Mouse (Mus musculus) urinary bladder, postnatal 0 days (tissue): ENCODE results near the gene Fut4. TPM values are rescaled to one million over a fixed set of nuclear protein-coding genes. Genes with fewer than 3 reads are reported as not detected.

Experiments
- polyA plus RNA-seq: library from polyadenylated mRNA; unstranded; fragments of >200 nt; fragmentation: Nextera tagmentation; extraction: Ambion mirVana; gene quantifications from 2 replicates; pipeline ENCODE4 v1.2.1, GENCODE M21; 2015

Gene Fut4
- 2.5 and 2.7 TPM in 2 replicates for polyA plus RNA-seq

DNA sequence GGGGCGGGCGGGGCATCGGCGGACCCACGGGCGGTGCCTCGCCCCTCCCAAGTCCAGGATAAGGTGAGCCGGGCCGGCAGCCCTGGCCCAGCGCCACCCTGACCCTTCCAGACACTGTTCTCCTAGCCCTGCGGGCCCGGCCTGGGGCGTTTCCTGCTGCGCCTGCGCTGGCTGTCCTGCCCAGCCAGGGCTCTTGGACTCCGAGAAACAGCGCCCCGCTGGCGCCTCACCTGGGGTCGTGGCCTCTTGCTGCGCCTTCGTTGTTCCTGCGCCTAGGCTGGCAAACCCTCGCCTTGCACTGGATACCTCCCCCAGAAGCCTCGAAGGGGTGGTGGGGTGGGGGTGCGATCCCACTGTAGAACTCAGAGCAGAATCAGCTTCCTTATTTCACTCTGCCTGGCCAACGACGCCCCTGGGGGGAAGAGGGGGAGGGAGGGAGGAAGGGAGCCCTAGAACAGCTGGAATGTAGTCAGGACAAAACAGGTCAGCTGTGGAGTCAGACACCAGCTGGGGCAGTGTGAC is at the start of gene Fut4:
TSS of gene Fut4 (minus strand) at position 393 of the 522 bp plus-strand sequence.

DNA sequence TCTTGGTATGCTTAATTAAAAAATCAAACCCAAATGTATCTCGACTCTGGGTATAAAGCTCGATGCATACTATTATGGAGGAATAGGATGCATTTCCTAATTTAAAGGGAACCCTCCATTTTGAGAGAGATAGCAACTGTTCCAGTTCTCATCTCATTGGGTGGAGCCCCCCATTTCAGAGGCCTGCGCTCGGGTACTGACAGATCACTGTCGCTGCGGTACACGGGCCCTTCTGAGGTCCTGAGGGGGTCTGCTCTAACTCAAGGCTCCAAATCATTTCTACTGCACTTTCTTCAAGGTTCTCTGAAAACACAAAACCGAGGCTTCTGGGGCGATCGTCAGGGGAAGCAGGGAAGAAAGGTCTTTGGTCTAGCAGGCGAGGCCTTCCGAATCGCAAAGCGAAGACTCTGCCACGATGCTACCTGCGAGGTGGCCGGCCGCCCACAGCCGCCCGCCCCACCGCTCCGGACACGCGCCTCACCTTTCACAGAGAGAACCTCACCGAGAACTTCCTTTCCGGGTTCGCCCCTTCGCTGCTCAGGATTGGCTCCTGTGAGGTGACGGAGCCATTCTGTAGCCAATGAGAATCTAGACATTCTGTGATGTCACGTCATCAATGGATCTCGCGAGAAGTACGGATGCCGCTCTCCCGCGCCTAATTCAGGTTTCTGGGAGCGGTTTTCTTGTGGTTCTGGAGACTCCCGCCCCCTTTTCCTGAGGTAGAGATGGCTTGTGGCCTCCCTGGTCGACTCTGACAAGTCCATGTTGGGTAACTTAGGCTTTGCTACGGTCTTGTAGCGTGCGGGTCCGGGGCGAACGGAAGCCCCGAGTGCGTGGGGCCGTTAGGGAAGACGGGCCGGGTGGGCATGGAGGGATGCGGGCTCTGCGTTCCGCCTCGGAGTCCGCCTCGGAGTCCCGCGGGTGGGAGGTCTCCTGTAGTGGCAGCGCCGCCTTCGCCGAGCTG is 32.1 kb upstream of the Fut4 start, which contains the start of the genes Mre11a and Ankrd49:
TSS of gene Mre11a (plus strand) at position 616 of the 964 bp plus-strand sequence.
TSS of gene Ankrd49 (minus strand) at position 818 of the 964 bp plus-strand sequence.

DNA sequence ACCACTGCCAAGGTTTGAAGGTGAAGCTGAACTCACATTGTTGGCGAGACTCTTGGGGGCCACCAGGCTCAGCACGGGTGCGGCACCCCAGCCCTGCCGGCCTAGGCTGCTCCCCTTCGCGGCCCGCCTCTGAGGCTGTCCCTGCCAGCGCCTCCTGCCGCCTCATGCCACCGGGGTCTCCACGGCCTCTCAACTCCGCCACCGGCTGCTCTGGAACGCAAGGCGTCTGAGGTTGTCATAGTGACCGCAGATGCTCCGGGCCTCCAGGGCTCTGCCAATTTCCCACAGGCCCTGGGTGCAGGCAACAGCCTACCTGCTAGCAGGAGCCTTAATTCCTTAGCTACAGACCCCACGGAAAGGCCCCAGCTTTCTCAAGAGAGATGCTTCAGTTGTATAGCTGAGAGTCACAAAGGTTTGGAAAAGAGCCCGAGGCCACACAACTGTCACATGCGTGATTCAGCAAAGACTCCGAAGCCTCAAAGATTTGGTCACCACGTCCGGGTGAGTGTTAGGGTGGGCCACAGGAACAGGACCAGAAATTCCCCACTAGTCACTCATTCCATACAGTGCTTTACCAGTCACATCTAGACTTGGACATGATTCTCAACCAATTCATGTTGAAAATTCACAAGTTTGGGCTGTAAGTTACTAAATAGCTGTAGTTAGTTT is 18.7 kb upstream of the Fut4 start, which contains the start of gene 1700012B09Rik:
TSS of gene 1700012B09Rik (minus strand) at position 228 of the 669 bp plus-strand sequence.

DNA sequence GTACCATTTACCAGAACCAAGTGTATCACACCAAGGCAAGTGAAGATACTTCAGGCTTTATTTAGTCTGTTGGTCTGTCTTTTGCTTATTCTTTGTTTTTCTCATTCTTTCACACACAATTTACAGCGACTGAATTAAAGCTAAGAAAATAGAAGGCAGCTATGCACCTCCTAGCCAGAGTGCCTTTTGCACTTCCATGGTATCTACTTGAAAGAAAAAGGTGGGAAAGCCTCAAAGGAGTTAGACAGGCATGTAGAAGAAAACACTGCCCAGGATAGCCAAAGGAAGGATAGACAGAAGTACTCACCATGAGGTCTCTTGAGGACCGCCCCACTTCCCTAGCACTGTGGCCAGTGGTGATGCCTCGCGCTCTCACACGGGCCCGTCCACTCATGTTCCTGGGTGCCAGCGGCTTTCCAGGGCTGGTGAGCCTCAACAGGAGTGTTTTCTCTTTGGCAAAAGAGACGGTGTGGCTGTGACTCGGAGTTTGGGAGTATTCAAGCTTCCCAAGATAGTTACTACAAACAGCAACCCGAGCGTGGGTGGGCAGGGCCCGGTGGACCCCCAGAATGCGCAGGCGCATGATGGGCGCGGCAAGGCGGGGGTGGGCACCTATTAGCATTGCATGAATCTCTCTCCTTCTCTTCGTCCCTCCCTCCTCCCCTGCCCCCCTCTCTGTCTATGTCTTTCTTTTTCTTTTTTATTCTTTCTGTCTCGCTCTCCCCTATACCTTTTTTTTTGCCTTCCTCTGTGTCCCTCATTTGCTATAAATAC is 11.9 kb downstream of the Fut4 start, which contains the start of gene Piwil4:
TSS of gene Piwil4 (minus strand) at position 583 of the 774 bp plus-strand sequence.

Other genes starting within 250 kb of the Fut4 start
- 10.7 and 13.1 TPM in 2 replicates for gene Amotl1, start 107.3 kb downstream of the Fut4 start, polyA plus RNA-seq
- 0.24 and 0.34 TPM in 2 replicates for gene Piwil4, start 11.7 kb downstream of the Fut4 start, polyA plus RNA-seq
- not detected in 2 replicates for gene 1700012B09Rik, start 18.6 kb upstream of the Fut4 start, polyA plus RNA-seq
- 12.7 and 13.8 TPM in 2 replicates for gene Mre11a, start 32.3 kb upstream of the Fut4 start, polyA plus RNA-seq
- gene Ankrd49, start 32.5 kb upstream of the Fut4 start, polyA plus RNA-seq: 23.4 and 30.1 TPM in 2 replicates
- gene Gpr83, start 107.8 kb upstream of the Fut4 start, polyA plus RNA-seq: 0.07 TPM in 1 of 2 replicates, not detected in the other
- gene Izumo1r, start 151.6 kb upstream of the Fut4 start, polyA plus RNA-seq: not detected in 2 replicates